Mouse (Mus musculus) lung, embryonic 16.5 days (tissue): ENCODE measurements at regions not wholly inside any gene's neighbourhood (a gene's known extent, or its start where the extent isn't known, plus 50 kb on each side); places are given as distances from the start of the nearest gene placed in this dataset.

Experiments used
- ATAC-seq: fragments of 200-750 bp; cut with Nextera tagmentation; 2 replicates; pipeline ENCODE4 v1.8.0; 2017; ENCODE audit warnings: low read depth, mild to moderate bottlenecking, moderate library complexity
- H3K27ac ChIP-seq: fragments of 300-500 bp; sonication (generic); 2 replicates; pipeline ENCODE4 v1.5.1; 2014; ENCODE audit warnings: mild to moderate bottlenecking, control low read depth, low read length
- H3K27me3 ChIP-seq: fragments of 300-500 bp; sonication (generic); 2 replicates; pipeline ENCODE4 v1.6.1; 2014; ENCODE audit warnings: low read depth, low read length, mixed read lengths; ENCODE audit not compliant: control insufficient read depth, insufficient read depth
- H3K36me3 ChIP-seq: fragments of 300-500 bp; sonication (generic); 2 replicates; pipeline ENCODE4 v1.6.1; 2014; ENCODE audit warnings: low read length; ENCODE audit not compliant: control insufficient read depth, insufficient read depth
- H3K4me1 ChIP-seq: fragments of 300-500 bp; sonication (generic); replicated peaks from 2 replicates; pipeline ENCODE4 v1.6.1; 2014; ENCODE audit warnings: low read length, mixed read lengths; ENCODE audit not compliant: control insufficient read depth, insufficient read depth
- H3K4me2 ChIP-seq: fragments of 300-500 bp; sonication (generic); 2 replicates; pipeline ENCODE4 v1.6.1; 2014; ENCODE audit warnings: low read depth, low read length, control low read depth
- H3K4me3 ChIP-seq: fragments of 300-500 bp; sonication (generic); 2 replicates; pipeline ENCODE4 v1.5.1; 2014; ENCODE audit warnings: mild to moderate bottlenecking, low read length, control low read depth
- H3K9ac ChIP-seq: fragments of 300-500 bp; sonication (generic); 2 replicates; pipeline ENCODE4 v1.6.1; 2014; ENCODE audit warnings: low read length, control low read depth
- H3K9me3 ChIP-seq: fragments of 300-500 bp; sonication (generic); 2 replicates; pipeline ENCODE4 v1.6.1; 2016; ENCODE audit warnings: low read length; ENCODE audit not compliant: control insufficient read depth
- WGBS: fragments of 180-500 bp; shearing (Covaris S2); extraction: QIAGEN DNeasy Blood & Tissue Kit; methylation state at CpG from one replicate; pipeline ENCODE4 v1.1.7; 2014; 5-methylcytosine and 5-hydroxymethylcytosine counted together

DNA sequence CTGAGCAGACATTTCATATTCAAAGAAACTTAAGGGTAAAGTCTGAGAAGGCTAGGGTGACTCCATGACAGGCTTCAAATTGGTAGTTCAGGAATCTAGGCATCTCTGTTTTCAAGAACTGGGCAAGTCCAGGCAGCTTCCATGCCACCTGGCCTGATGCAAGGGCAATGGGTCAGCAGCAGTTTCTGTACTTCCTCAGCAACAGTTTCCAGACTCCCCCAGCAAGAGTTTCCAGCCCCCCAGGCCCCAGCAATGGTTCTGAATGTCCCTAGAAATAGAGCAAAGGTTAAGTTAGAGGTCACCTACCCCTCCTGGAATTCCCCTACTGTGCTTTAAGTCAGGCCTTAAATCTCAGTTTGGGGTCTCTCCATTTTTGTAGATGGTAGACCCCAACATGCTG is 203.6 kb upstream of the Nabp1 start:
- Histone ChIP-seq H3K4me1 (no peaks in the 10 kb centered on the region; the same call in 1 of the 2 replicates), H3K9me3 (no peaks in the 10 kb centered on the region), H3K4me3 (no peak overlapping the region), H3K4me2 (no peak overlapping the region), H3K27ac (no peak overlapping the region), H3K9ac (no peak overlapping the region), H3K27me3 (no peaks in the 10 kb centered on the region), H3K36me3 (no peaks in the 10 kb centered on the region)
- ATAC-seq = no peak

DNA sequence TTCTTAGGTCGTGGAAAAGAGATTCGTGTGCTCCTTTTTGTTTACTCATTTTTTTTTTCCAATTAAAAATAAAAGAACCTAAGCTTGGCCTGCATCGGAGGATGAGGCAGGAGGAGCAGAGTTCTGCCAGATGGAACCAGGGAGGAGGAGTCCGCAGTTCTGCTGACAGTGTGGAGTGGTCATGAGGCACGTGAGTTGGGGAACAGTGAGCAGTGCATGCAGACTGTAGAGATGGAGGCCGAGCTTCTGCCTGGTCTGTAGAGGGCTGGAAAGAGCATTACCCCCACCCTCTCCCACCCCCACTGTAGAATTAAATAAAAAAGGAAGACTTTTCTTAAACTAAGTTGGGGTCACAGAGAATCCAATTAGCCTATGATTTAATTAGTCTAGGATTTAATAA is 202.5 kb upstream of the Nabp1 start:
- H3K4me2 ChIP-seq = no peak overlapping the region
- no peaks in the 10 kb centered on the region; the same call in 1 of the 2 replicates for H3K4me1 ChIP-seq
- H3K27ac ChIP-seq = no peak overlapping the region
- H3K27me3 ChIP-seq = no peaks in the 10 kb centered on the region
- no peak for ATAC-seq
- WGBS = 69% methylated on average over 6 of the region's 6 CpGs
- H3K9me3 ChIP-seq = no peaks in the 10 kb centered on the region
- H3K36me3 ChIP-seq = no peaks in the 10 kb centered on the region
- no peak overlapping the region for H3K9ac ChIP-seq
- H3K4me3 ChIP-seq = no peak overlapping the region

DNA sequence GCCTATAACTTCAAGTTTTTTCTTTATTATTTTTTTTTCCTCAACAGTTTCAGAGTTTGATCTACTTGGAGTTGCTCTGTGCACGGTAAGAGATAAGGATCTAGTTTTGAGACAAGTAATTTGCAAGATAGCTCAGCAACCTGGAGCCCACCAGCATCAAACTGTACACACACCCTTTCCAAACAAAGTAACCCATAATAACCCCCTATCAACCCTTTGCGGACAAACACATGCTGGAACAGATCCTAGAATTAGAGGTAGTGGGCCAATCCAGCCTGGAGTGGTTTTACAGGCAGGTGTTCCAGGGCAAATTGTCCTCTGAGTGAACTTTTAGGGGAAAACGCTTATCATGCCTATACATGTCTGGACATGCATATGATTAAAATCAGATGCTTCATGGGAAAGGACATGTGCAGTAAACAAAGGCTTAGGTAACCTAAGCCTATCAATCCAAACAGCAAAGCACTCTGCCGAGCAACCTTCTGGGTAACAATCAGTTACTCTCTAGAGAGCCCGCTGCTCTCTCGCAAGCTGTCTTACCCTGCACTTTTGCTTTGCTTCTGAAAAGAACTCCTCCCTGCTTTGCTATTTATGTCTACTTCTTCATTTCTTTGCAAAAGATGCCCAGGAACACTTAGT is 200.2 kb upstream of the Nabp1 start:
- Histone ChIP-seq H3K27ac (no peak overlapping the region), H3K4me1 (no peaks in the 10 kb centered on the region; the same call in 1 of the 2 replicates), H3K4me3 (no peak overlapping the region), H3K9ac (no peak overlapping the region), H3K27me3 (no peaks in the 10 kb centered on the region), H3K36me3 (no peaks in the 10 kb centered on the region), H3K9me3 (no peaks in the 10 kb centered on the region), H3K4me2 (no peak overlapping the region)
- no peak for ATAC-seq
- 45% methylated on average over 6 of the region's 6 CpGs for WGBS

DNA sequence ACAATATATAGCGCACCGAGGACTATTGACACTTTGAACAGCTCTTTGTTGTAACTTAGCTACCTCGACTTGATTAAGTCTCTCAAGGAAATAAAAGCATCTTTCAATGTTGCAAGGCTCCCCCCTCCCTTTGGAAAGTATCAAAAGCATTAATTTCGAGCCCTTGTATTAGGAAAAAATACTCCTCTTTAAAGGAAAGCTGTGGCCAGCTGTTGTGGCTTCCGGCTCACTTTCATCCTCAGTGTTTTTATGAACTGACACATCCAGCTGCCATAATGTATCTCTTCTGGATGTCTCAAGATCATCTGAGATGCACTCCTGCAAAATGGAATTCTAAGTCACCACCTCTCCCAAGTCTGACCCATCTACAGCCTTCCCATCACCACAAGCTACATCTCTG is 199.6 kb upstream of the Nabp1 start:
- ATAC-seq = peak; percentile 34; the same call in 1 of the 2 replicates
- 38% methylated on average over 5 of the region's 5 CpGs for WGBS
- Histone ChIP-seq H3K27me3 (no peaks in the 10 kb centered on the region), H3K4me1 (no peaks in the 10 kb centered on the region; the same call in 1 of the 2 replicates), H3K4me3 (no peak overlapping the region), H3K9ac (no peak overlapping the region), H3K4me2 (no peak overlapping the region), H3K9me3 (no peaks in the 10 kb centered on the region), H3K36me3 (no peaks in the 10 kb centered on the region), H3K27ac (no peak overlapping the region)

DNA sequence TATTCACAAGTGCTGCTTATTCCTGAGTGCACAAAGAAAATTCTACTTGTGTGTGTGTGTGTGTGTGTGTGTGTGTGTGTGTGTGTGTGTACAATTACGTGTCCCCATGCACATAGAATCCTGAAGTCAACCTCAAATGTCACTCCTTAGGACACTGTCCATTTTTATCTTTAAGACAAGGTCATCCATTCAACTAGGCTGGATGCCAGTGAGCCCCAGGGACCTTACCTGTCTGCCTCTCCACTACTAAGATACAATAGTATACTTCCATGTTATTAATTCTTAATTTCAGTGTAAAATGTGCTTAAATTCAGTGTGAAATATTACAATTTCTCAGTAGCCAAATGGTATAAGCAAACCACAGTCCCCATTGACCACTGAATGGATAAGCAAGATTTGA is 193.5 kb upstream of the Nabp1 start:
- WGBS = 82% methylated on average over 1 of the region's 1 CpGs
- Histone ChIP-seq H3K27ac (no peak overlapping the region), H3K27me3 (no peaks in the 10 kb centered on the region), H3K9ac (no peak overlapping the region), H3K4me3 (no peak overlapping the region), H3K4me2 (no peak overlapping the region), H3K36me3 (no peaks in the 10 kb centered on the region), H3K9me3 (no peaks in the 10 kb centered on the region), H3K4me1 (peaks cover 6% of the 10 kb centered on the region)
- no peak for ATAC-seq

DNA sequence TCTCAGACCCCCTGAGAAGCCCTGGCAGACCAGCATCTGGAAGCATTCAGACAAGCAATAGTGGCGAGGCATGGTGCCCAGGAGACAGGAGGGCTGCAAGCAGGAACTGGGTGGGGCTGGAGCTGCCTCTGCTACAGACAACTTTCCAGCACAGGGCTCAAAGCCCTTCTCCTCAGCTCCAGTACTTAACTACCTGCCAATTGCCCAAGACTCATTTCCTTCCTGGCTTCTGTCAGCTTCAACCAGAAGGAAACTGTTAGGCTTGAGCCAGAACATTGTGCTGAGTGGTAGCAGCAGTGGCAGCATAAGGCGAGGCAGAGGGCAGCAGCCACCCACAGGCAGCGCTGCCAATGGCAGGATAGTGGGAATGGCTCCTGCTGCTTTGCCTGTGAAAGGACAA is 193.1 kb upstream of the Nabp1 start:
- 34% methylated on average over 3 of the region's 3 CpGs for WGBS
- Histone ChIP-seq H3K4me1 (peaks cover 6% of the 10 kb centered on the region), H3K4me2 (no peak overlapping the region), H3K36me3 (no peaks in the 10 kb centered on the region), H3K9ac (no peak overlapping the region), H3K4me3 (no peak overlapping the region), H3K27ac (no peak overlapping the region), H3K9me3 (no peaks in the 10 kb centered on the region), H3K27me3 (no peaks in the 10 kb centered on the region)
- ATAC-seq = peak; percentile 80

DNA sequence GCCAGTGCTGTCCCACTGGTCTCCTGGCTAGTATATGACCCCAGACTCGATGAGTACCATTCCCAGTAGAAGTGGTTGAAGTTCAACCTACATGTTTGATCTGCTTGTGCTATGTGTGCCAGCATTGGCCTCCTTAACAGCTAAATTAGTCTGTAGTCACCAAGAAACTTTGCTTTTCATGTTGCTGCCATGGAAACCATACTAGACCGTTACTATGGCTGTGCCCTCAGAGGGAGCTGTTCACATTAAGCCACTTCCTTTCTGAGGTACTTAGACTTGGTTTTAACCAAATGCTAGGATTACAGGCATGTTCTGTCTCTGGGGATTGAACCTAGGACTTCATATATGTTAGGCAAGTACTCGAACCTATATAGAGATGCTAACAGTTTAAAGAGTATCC is 191.8 kb upstream of the Nabp1 start:
- Histone ChIP-seq H3K9ac (no peak overlapping the region), H3K27ac (no peak overlapping the region), H3K4me3 (no peak overlapping the region), H3K9me3 (no peaks in the 10 kb centered on the region), H3K4me2 (no peak overlapping the region), H3K4me1 (peaks cover 6% of the 10 kb centered on the region), H3K36me3 (no peaks in the 10 kb centered on the region), H3K27me3 (no peaks in the 10 kb centered on the region)
- ATAC-seq = no peak
- 39% methylated on average over 3 of the region's 3 CpGs for WGBS

DNA sequence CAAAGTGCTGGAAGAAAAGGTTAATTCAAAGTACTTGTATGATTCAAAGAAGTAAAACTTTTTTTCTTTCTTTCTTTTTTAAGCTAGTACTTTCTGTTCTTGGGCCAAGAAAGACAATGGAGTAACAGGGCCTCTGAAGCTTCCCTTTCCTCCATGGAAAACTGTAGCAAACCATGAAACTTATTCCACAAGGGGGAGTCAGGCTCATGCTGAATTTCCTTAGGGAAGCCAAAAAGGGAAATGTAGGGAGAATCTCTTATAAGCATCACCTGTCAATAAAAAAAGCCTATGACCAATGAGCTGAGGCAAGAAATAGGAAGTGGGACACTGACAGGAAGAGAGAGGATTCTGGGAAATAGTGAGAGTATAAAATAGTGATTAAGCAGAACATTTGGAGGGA is 190.7 kb upstream of the Nabp1 start:
- ATAC-seq = no peak
- H3K36me3 ChIP-seq = no peaks in the 10 kb centered on the region
- H3K4me2 ChIP-seq = no peak overlapping the region
- H3K9me3 ChIP-seq = no peaks in the 10 kb centered on the region
- H3K27ac ChIP-seq = no peak overlapping the region
- H3K27me3 ChIP-seq = no peaks in the 10 kb centered on the region
- peaks cover 6% of the 10 kb centered on the region for H3K4me1 ChIP-seq
- H3K9ac ChIP-seq = no peak overlapping the region
- H3K4me3 ChIP-seq = no peak overlapping the region

DNA sequence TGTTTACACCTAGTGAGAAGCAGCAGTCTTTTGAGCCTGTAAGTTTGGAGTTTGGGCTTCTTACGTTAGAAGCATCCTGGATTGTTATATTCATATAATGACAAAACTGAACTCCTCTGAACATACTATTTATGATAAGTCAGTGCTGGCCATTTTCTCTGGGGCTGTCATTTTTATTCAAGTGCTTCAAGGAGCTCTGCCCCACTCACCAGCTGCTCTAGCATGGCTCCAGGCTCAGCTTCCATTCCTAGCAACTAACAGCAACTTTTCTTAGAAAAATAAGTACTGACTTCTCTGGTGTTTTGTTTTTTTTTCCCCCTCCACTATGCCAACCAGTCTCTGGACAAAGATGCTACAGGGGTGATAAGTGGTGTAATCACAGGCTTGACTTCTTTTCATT is 182.3 kb upstream of the Nabp1 start:
- no peaks in the 10 kb centered on the region for H3K4me1 ChIP-seq
- no peak overlapping the region for H3K9ac ChIP-seq
- no peak overlapping the region for H3K4me2 ChIP-seq
- H3K27ac ChIP-seq = no peak overlapping the region
- H3K27me3 ChIP-seq = no peaks in the 10 kb centered on the region
- WGBS = 90% methylated on average over 1 of the region's 1 CpGs
- H3K9me3 ChIP-seq = no peaks in the 10 kb centered on the region
- no peak overlapping the region for H3K4me3 ChIP-seq
- ATAC-seq = no peak
- no peaks in the 10 kb centered on the region for H3K36me3 ChIP-seq

DNA sequence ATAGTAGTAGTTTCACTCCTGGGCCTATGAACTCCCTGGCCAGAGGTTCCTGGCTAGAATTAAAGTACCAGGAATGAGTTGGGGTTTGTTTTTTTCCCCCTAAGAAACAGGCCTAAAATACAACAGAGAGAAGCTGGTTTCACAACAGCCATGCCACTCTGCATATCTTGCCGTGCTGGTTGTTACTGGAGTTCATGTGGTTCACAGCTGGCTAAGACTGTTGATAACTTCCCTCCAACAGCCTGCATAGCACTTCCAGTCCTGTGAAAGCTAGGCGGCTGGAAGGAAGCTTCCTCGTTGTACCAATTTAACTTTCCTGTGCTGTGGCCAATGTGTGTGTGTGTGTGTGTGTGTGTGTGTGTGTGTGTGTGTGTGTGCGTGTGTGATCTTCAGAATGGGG is 179.0 kb upstream of the Nabp1 start:
- no peak overlapping the region for H3K27ac ChIP-seq
- no peaks in the 10 kb centered on the region for H3K9me3 ChIP-seq
- 63% methylated on average over 4 of the region's 4 CpGs for WGBS
- H3K4me1 ChIP-seq = no peaks in the 10 kb centered on the region
- ATAC-seq = no peak
- H3K27me3 ChIP-seq = no peaks in the 10 kb centered on the region
- no peak overlapping the region for H3K9ac ChIP-seq
- H3K36me3 ChIP-seq = no peaks in the 10 kb centered on the region
- H3K4me3 ChIP-seq = no peak overlapping the region
- H3K4me2 ChIP-seq = no peak overlapping the region
